Comparison of ENCODE assay signal across 29 mouse cellular contexts in genomic region chr8:84322761-84323160, GRCm38 (mm10). TPM values are rescaled to one million over a fixed set of nuclear protein-coding genes. Genes with fewer than 3 reads are reported as not detected.
DNase-seq lines count a peak whose midpoint lies in the region; ATAC-seq and TF ChIP-seq lines count a peak whose summit lies in the region.
"Had no signal": no experiment of that assay in that cellular context is flagged by ENCODE, and none has a peak within 500 bp of the region (broad histone marks: within the 10 kb centered on the region; RNA-seq: fewer than 3 reads in every experiment).

No protein-coding gene starts in this region.

- no peaks in the 10 kb centered on the region for H3K9me3 ChIP-seq in heart, embryonic 10.5 days
- H3K9me3 ChIP-seq in heart, embryonic 15.5 days (replicated peaks) = no peaks in the 10 kb centered on the region
- H3K9me3 ChIP-seq in hindbrain, embryonic 10.5 days = no peaks in the 10 kb centered on the region
- H3K9me3 ChIP-seq: embryonic facial prominence, embryonic 10.5 days; embryonic facial prominence, embryonic 15.5 days; forebrain, embryonic 12.5 days; intestine, embryonic 15.5 days; limb, embryonic 12.5 days; liver, embryonic 15.5 days had no signal

- peak; percentile 38 for DNase-seq in gastrocnemius, adult 2 months
- no peak for DNase-seq in gastrocnemius, postnatal 25 days
- DNase-seq in heart, adult 2 months = peak; percentile 43 to 54
- DNase-seq in heart, embryonic 10.5 days (ENCODE audit: low spot score) = no peak
- peak; percentile 24 to 42 for DNase-seq in heart, postnatal 36 days
- DNase-seq in hindbrain, embryonic 10.5 days (ENCODE audit: low spot score) = no peak
- no peak for DNase-seq in spleen, postnatal 4 days (ENCODE audit: low spot score in 2 of 2)
- DNase-seq: adrenal gland, postnatal 36 days; cerebellum, adult 2 months; cerebellum, postnatal 25 days; kidney, adult 8-10 months; lung, embryonic 14.5 days; lung, postnatal 14 days; right cerebral cortex, postnatal 25 days; spleen, adult 18-20 months; thymus, adult 18-20 months; thymus, postnatal 36 days had no signal

- intact Hi-C loops in gastrocnemius, adult 2 months (cut with DNase I) = no loop called here
- intact Hi-C loops in heart, adult 2 months (cut with DNase I) = no loop called here
- intact Hi-C loops in heart, postnatal 36 days (cut with DNase I) = no loop called here

- no peaks in the 10 kb centered on the region for H3K79me2 ChIP-seq in heart, adult 2 months (replicated peaks; ENCODE audit: control insufficient read depth, insufficient read depth, low read length)

- peak; percentile 50; the same call in 1 of the 2 replicates for ATAC-seq in heart, embryonic 15.5 days (replicated peaks; ENCODE audit: insufficient number of reproducible peaks, insufficient read depth, low FRiP score, low read depth)
- ATAC-seq: hindbrain, embryonic 16.5 days; midbrain, embryonic 16.5 days; Patski had no signal

- TF ChIP-seq CTCF in gastrocnemius, adult 2 months (IDR thresholded peaks at IDR 0.05) = no peak
- TF ChIP-seq CTCF in heart, adult 2 months (IDR thresholded peaks at IDR 0.05) = no peak

- H3K36me3 ChIP-seq in heart, adult 2 months (ENCODE audit: control insufficient read depth, insufficient read depth, low read length) = no peaks in the 10 kb centered on the region
- no peaks in the 10 kb centered on the region for H3K36me3 ChIP-seq in heart, embryonic 10.5 days
- no peaks in the 10 kb centered on the region for H3K36me3 ChIP-seq in heart, embryonic 15.5 days
- H3K36me3 ChIP-seq in hindbrain, embryonic 10.5 days = no peaks in the 10 kb centered on the region
- H3K36me3 ChIP-seq: embryonic facial prominence, embryonic 10.5 days; embryonic facial prominence, embryonic 15.5 days; forebrain, embryonic 12.5 days; intestine, embryonic 15.5 days; limb, embryonic 12.5 days; liver, embryonic 15.5 days had no signal

- TF ChIP-seq POLR2A in heart, adult 2 months (IDR thresholded peaks at IDR 0.05; ENCODE audit: insufficient read depth, low read depth, low read length) = no peak

- WGBS in heart, adult 2 months = 37% methylated on average over 10 of the region's 10 CpGs
- WGBS in heart, embryonic 10.5 days = 62% methylated on average over 9 of the region's 10 CpGs
- 70% methylated on average over 9 of the region's 10 CpGs for WGBS in heart, embryonic 15.5 days
- 81% methylated on average over 10 of the region's 10 CpGs for WGBS in hindbrain, embryonic 10.5 days

- no peak for TF ChIP-seq EP300 in heart, adult 2 months (IDR thresholded peaks at IDR 0.05; ENCODE audit: insufficient read depth, low read depth, low read length)

- peaks cover 2% of the 10 kb centered on the region; the same call in 1 of the 2 replicates for H3K4me1 ChIP-seq in heart, adult 2 months (ENCODE audit: control insufficient read depth, insufficient read depth, low read length)
- H3K4me1 ChIP-seq in heart, embryonic 10.5 days = peaks cover 4% of the 10 kb centered on the region; the same call in 1 of the 2 replicates
- H3K4me1 ChIP-seq in heart, embryonic 15.5 days (replicated peaks) = no peaks in the 10 kb centered on the region
- no peaks in the 10 kb centered on the region for H3K4me1 ChIP-seq in hindbrain, embryonic 10.5 days (replicated peaks)
- H3K4me1 ChIP-seq: embryonic facial prominence, embryonic 15.5 days; forebrain, embryonic 12.5 days; intestine, embryonic 15.5 days; liver, embryonic 15.5 days had no signal

- no peak overlapping the region for H3K4me2 ChIP-seq in heart, embryonic 15.5 days
- H3K4me2 ChIP-seq: embryonic facial prominence, embryonic 15.5 days; forebrain, embryonic 12.5 days; intestine, embryonic 15.5 days; limb, embryonic 12.5 days; liver, embryonic 15.5 days; lung, embryonic 14.5 days had no signal

- no peak overlapping the region for H3K27ac ChIP-seq in gastrocnemius, adult 2 months
- no peak overlapping the region for H3K27ac ChIP-seq in heart, adult 2 months
- no peak overlapping the region for H3K27ac ChIP-seq in heart, embryonic 10.5 days
- H3K27ac ChIP-seq in heart, embryonic 15.5 days = no peak overlapping the region
- no peak overlapping the region for H3K27ac ChIP-seq in hindbrain, embryonic 10.5 days
- H3K27ac ChIP-seq: embryonic facial prominence, embryonic 10.5 days; embryonic facial prominence, embryonic 15.5 days; forebrain, embryonic 12.5 days; intestine, embryonic 15.5 days; kidney, postnatal 0 days; limb, embryonic 12.5 days; liver, embryonic 15.5 days; stomach, postnatal 0 days had no signal

- H3K4me3 ChIP-seq in gastrocnemius, adult 2 months = no peak overlapping the region
- H3K4me3 ChIP-seq in heart, adult 2 months = no peak overlapping the region
- no peak overlapping the region for H3K4me3 ChIP-seq in heart, embryonic 10.5 days
- no peak overlapping the region for H3K4me3 ChIP-seq in heart, embryonic 15.5 days
- no peak overlapping the region for H3K4me3 ChIP-seq in hindbrain, embryonic 10.5 days
- H3K4me3 ChIP-seq: embryonic facial prominence, embryonic 10.5 days; embryonic facial prominence, embryonic 15.5 days; forebrain, embryonic 12.5 days; intestine, embryonic 15.5 days; limb, embryonic 12.5 days; liver, embryonic 15.5 days had no signal

- H3K27me3 ChIP-seq in heart, adult 2 months (ENCODE audit: control insufficient read depth, insufficient read depth, low read length) = no peaks in the 10 kb centered on the region; the same call in 1 of the 2 replicates
- no peaks in the 10 kb centered on the region for H3K27me3 ChIP-seq in heart, embryonic 10.5 days (ENCODE audit: insufficient read depth, poor library complexity, severe bottlenecking)
- no peaks in the 10 kb centered on the region for H3K27me3 ChIP-seq in heart, embryonic 15.5 days
- H3K27me3 ChIP-seq in hindbrain, embryonic 10.5 days (ENCODE audit: insufficient read depth, poor library complexity, severe bottlenecking) = no peaks in the 10 kb centered on the region
- H3K27me3 ChIP-seq: embryonic facial prominence, embryonic 15.5 days; forebrain, embryonic 12.5 days; intestine, embryonic 15.5 days; limb, embryonic 12.5 days; liver, embryonic 15.5 days had no signal

- no peak overlapping the region for H3K9ac ChIP-seq in heart, adult 2 months (ENCODE audit: low read depth, low read length)
- no peak overlapping the region for H3K9ac ChIP-seq in heart, embryonic 15.5 days
- H3K9ac ChIP-seq: embryonic facial prominence, embryonic 15.5 days; forebrain, embryonic 12.5 days; intestine, embryonic 15.5 days; limb, embryonic 12.5 days; liver, embryonic 15.5 days; lung, embryonic 14.5 days had no signal

RNA-seq across cellular contexts. Expression of gene Ccdc130, which starts 52.6 kb away (rescaled TPM):
- 1 to 10 TPM; 7.7 to 9.1 TPM for total RNA-seq in gastrocnemius, adult 2 months (2021)
- 1 to 10 TPM; 6.8 to 7.7 TPM for total RNA-seq in gastrocnemius, postnatal 25 days (2021)
- 1 to 10 TPM; 5.0 to 8.1 TPM for total RNA-seq in heart, adult 2 months (2021)
- 19.9 and 20.8 TPM in 2 replicates for polyA plus RNA-seq in heart, adult 2 months (2012; rRNA removed)
- 18.8 and 20.8 TPM in 2 replicates for polyA plus RNA-seq in heart, embryonic 10.5 days (2016; fragmentation: Nextera tagmentation; extraction: Ambion mirVana)
- polyA plus RNA-seq in heart, embryonic 15.5 days (2015; fragmentation: Nextera tagmentation; extraction: Ambion mirVana) = 15.2 and 15.7 TPM in 2 replicates
- 10 to 100 TPM in 1 of 2 experiments, 1 to 10 TPM in 1; 7.5 to 11.0 TPM for total RNA-seq in heart, postnatal 36 days (2021)
- polyA plus RNA-seq in hindbrain, embryonic 10.5 days (2016; fragmentation: Nextera tagmentation; extraction: Ambion mirVana) = 22.2 and 27.2 TPM in 2 replicates

Comparison
In these comparisons a context has a peak if more than half of its experiments do, and no peak if none do; other contexts are left out.
1. DNase-seq: peak in gastrocnemius, adult 2 months (single experiment), heart, adult 2 months (2 of 2) and heart, postnatal 36 days (2 of 2); none in gastrocnemius, postnatal 25 days (single experiment), heart, embryonic 10.5 days (single experiment), hindbrain, embryonic 10.5 days (single experiment) and spleen, postnatal 4 days (0 of 2).